Mouse (Mus musculus) intestine, embryonic 15.5 days (tissue): ENCODE measurements around the gene Echdc3. TPM values are rescaled to one million over a fixed set of nuclear protein-coding genes. Genes with fewer than 3 reads are reported as not detected.

Experiments used
- ATAC-seq: fragments of 200-750 bp; cut with Nextera tagmentation; 2 replicates; pipeline ENCODE4 v1.8.0; 2017; ENCODE audit warnings: moderate TSS enrichment, moderate library complexity
- H3K27ac ChIP-seq: fragments of 300-500 bp; sonication (generic); 2 replicates; pipeline ENCODE4 v1.5.1; 2015; ENCODE audit warnings: mild to moderate bottlenecking, inconsistent platforms
- H3K27me3 ChIP-seq: fragments of 300-500 bp; sonication (generic); replicated peaks from 2 replicates; pipeline ENCODE4 v1.6.1; 2015; ENCODE audit warnings: inconsistent platforms
- H3K36me3 ChIP-seq: fragments of 300-500 bp; sonication (generic); 2 replicates; pipeline ENCODE4 v1.6.1; 2015; ENCODE audit warnings: inconsistent platforms
- H3K4me1 ChIP-seq: fragments of 300-500 bp; sonication (generic); replicated peaks from 2 replicates; pipeline ENCODE4 v1.6.1; 2015; ENCODE audit warnings: inconsistent platforms
- H3K4me2 ChIP-seq: fragments of 300-500 bp; sonication (generic); replicated peaks from 2 replicates; pipeline ENCODE4 v1.6.1; 2015; ENCODE audit warnings: mild to moderate bottlenecking, inconsistent platforms
- H3K4me3 ChIP-seq: fragments of 300-500 bp; sonication (generic); replicated peaks from 2 replicates; pipeline ENCODE4 v1.5.1; 2015; ENCODE audit warnings: inconsistent platforms
- H3K9ac ChIP-seq: fragments of 300-500 bp; sonication (generic); 2 replicates; pipeline ENCODE4 v1.6.1; 2015; ENCODE audit warnings: inconsistent platforms
- H3K9me3 ChIP-seq: fragments of 300-500 bp; sonication (generic); 2 replicates; pipeline ENCODE4 v1.6.1; 2016; ENCODE audit warnings: inconsistent platforms
- WGBS: fragments of 180-500 bp; shearing (Covaris S2); methylation state at CpG from one replicate; pipeline ENCODE4 v1.1.7; 2015; 5-methylcytosine and 5-hydroxymethylcytosine counted together
- polyA plus RNA-seq: library from polyadenylated mRNA; unstranded; fragments of >200 nt; fragmentation: Nextera tagmentation; extraction: Ambion mirVana; gene quantifications from 2 replicates; pipeline ENCODE4 v1.2.1, GENCODE M21; 2015

Echdc3 gene
- polyA plus RNA-seq, 1 experiment from 2014 or later: 12.0 TPM

DNA sequence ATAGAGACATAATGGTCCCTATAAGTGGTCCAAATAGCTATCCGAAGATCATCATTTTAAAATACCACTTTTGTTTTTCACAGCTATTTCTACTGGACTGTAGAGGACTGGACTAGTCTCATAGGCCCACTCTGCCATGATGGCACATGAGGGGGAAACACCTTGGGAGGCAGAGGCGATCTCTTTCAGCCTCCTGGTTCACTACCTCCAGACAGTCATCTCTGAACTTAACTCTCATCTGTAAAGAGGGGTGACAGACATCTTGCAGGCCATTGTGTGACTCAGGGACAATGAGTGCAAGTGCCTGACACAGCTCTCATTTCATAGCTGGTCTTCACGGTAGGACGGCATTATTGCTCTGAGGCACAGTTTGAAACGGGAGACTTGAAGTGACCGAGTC is 2.0 kb downstream of the Echdc3 start:
- 93% methylated on average over 6 of the region's 6 CpGs for WGBS
- no peaks in the 10 kb centered on the region for H3K9me3 ChIP-seq
- H3K36me3 ChIP-seq: no peaks in the 10 kb centered on the region
- ATAC-seq: no peak
- H3K27ac ChIP-seq: no peak overlapping the region
- H3K9ac ChIP-seq: no peak overlapping the region
- no peak overlapping the region for H3K4me3 ChIP-seq
- H3K4me2 ChIP-seq: no peak overlapping the region
- peaks cover 6% of the 10 kb centered on the region; the same call in 1 of the 2 replicates for H3K4me1 ChIP-seq
- no peaks in the 10 kb centered on the region for H3K27me3 ChIP-seq

DNA sequence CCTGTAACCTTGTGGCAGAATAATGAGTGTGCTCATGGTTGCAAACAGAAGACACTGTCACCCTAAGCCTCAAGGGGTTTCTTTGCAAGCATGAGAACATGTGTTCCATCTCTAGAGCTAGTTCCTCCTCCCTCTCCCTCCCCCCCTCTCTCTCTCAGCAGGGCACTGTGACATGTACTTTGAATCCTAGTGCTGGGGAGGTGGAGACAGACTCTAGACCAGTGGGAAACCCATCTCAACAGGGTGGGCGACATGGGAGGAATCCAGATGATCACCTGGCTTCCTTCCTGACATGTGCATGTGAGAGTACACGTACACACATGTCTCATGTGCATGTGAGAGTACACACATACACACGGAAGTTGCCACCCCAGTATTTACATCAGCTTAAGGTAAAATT is 3.1 kb downstream of the Echdc3 start:
- H3K4me3 ChIP-seq: no peak overlapping the region
- no peaks in the 10 kb centered on the region for H3K27me3 ChIP-seq
- no peaks in the 10 kb centered on the region for H3K36me3 ChIP-seq
- H3K9ac ChIP-seq: no peak overlapping the region
- no peak overlapping the region for H3K4me2 ChIP-seq
- ATAC-seq: no peak
- H3K9me3 ChIP-seq: no peaks in the 10 kb centered on the region
- WGBS: 83% methylated on average over 3 of the region's 3 CpGs
- peaks cover 6% of the 10 kb centered on the region; the same call in 1 of the 2 replicates for H3K4me1 ChIP-seq
- H3K27ac ChIP-seq: no peak overlapping the region

GRCm38 (mm10) chr2:6209116-6209515 is 3.7 kb downstream of the Echdc3 start:
- Histone ChIP-seq H3K27ac (no peak overlapping the region), H3K27me3 (no peaks in the 10 kb centered on the region), H3K9me3 (no peaks in the 10 kb centered on the region), H3K4me3 (no peak overlapping the region), H3K36me3 (no peaks in the 10 kb centered on the region), H3K4me1 (peaks cover 6% of the 10 kb centered on the region; the same call in 1 of the 2 replicates), H3K4me2 (no peak overlapping the region), H3K9ac (no peak overlapping the region)
- WGBS: 72% methylated on average over 11 of the region's 11 CpGs
- no peak for ATAC-seq

GRCm38 (mm10) chr2:6207736-6208135 is 5.1 kb downstream of the Echdc3 start:
- no peak for ATAC-seq
- no peaks in the 10 kb centered on the region for H3K27me3 ChIP-seq
- no peak overlapping the region for H3K4me3 ChIP-seq
- H3K4me2 ChIP-seq: no peak overlapping the region
- no peaks in the 10 kb centered on the region for H3K9me3 ChIP-seq
- H3K9ac ChIP-seq: no peak overlapping the region
- no peak overlapping the region for H3K27ac ChIP-seq
- 96% methylated on average over 2 of the region's 2 CpGs for WGBS
- peaks cover 6% of the 10 kb centered on the region; the same call in 1 of the 2 replicates for H3K4me1 ChIP-seq
- no peaks in the 10 kb centered on the region for H3K36me3 ChIP-seq

DNA sequence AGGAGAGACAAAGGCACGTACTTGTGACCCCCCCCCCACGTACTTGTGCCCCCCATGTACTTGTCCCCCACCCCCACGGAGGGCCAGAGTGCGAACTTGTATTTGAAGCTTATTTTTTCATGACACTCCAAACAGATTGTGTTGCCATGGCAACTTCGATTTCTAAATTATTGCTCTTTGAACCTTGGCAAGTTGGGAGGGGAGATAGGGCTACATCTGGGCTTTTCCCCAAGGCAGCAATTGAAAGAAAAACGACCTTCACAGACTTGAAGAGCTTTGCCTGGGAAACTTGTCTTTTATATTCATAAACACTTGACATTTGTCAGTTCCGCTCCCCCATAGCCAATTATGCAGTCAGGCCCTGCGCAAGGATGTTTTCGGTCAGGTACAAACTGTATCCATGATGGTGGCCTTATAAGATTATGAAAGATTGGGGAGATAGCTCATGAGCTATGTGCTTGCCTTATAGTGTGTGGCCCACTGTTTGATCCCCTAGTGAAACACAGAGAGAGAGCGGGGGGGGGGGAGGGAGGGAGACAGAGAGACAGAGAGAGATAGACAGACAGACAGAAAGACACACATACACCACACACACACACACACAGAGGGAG is 16.4 kb downstream of the Echdc3 start:
- Histone ChIP-seq H3K4me2 (peak overlapping the region; percentile 23; the same call in 1 of the 2 replicates), H3K9me3 (no peaks in the 10 kb centered on the region), H3K27me3 (no peaks in the 10 kb centered on the region), H3K36me3 (no peaks in the 10 kb centered on the region), H3K9ac (no peak overlapping the region), H3K27ac (no peak overlapping the region; the same call in 1 of the 2 replicates), H3K4me1 (peaks cover 12% of the 10 kb centered on the region; the same call in 1 of the 2 replicates), H3K4me3 (no peak overlapping the region)
- 44% methylated on average over 9 of the region's 10 CpGs for WGBS
- ATAC-seq: peak; percentile 46

DNA sequence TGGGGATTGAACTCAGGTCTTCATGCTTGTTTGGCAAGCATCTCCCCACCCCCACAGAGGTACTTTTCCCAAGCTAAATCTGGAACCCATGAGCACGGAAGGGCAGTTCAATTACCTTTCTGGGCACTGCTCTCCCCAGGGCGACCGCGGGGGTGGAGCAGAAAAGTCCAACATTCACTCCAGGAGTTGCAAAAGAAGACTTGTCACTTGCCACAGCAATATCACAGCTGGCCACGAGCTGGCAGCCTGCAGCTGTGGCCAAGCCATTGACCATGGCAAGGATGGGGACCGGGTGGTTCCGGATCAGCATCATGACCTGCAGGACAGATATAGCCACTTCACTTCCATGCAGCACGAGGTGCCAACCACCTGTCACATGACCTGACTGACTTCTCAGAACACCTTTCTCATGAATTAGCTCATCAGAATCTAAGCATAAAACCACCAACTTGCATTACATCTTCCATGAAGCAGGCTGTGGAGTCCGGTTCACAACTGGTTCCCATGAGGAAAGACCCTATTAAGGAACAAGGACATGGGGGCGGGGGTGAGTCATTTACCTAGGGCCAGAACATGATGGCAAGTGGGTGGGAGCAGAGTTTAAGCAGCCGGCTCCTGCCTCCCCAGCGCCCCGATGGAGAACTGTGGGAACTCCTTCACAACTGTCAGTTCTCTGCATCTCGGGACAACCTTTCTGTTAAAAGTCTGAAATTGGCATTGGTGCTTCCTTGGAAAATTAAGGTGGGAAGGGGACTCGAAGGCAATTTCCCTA is 17.2 kb downstream of the Echdc3 start:
- Histone ChIP-seq H3K27me3 (no peaks in the 10 kb centered on the region), H3K4me3 (no peak overlapping the region), H3K9me3 (no peaks in the 10 kb centered on the region), H3K36me3 (no peaks in the 10 kb centered on the region), H3K27ac (no peak overlapping the region), H3K9ac (no peak overlapping the region), H3K4me2 (0 out of 2 replicates have a peak overlapping the region, but pooled peaks have one; percentile 23), H3K4me1 (peaks cover 12% of the 10 kb centered on the region; the same call in 1 of the 2 replicates)
- WGBS: 63% methylated on average over 15 of the region's 15 CpGs
- peak; percentile 34; the same call in 1 of the 2 replicates for ATAC-seq

GRCm38 (mm10) chr2:6194497-6194896 is 18.3 kb downstream of the Echdc3 start:
- no peak for ATAC-seq
- Histone ChIP-seq H3K4me2 (no peak overlapping the region), H3K4me3 (no peak overlapping the region), H3K9me3 (no peaks in the 10 kb centered on the region), H3K27ac (no peak overlapping the region), H3K9ac (no peak overlapping the region), H3K27me3 (no peaks in the 10 kb centered on the region), H3K4me1 (peaks cover 12% of the 10 kb centered on the region; the same call in 1 of the 2 replicates), H3K36me3 (no peaks in the 10 kb centered on the region)
- 80% methylated on average over 7 of the region's 7 CpGs for WGBS

DNA sequence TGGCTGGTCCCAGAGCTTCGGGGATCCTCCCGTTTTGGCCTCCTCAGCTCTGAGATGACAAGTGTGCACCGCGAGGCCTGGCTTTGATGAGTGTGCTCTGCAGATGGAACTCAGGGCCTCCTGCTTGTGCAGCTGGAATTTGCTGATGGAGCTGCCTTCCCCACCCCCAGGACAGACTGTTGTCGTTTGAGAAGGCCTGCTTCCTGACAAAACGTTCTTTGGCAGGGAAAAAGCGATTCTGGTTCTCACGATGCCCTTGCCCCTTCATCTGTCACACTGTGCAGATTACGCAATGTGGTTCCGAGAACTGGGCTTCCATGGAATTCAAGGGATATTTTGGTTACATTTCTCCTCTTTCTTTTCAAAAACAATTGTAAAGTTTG is 19.3 kb downstream of the Echdc3 start:
- H3K36me3 ChIP-seq: no peaks in the 10 kb centered on the region
- peaks cover 12% of the 10 kb centered on the region; the same call in 1 of the 2 replicates for H3K4me1 ChIP-seq
- ATAC-seq: no peak
- 44% methylated on average over 10 of the region's 10 CpGs for whole genome bisulfite sequencing
- H3K4me3 ChIP-seq: no peak overlapping the region
- no peak overlapping the region for H3K9ac ChIP-seq
- H3K27me3 ChIP-seq: no peaks in the 10 kb centered on the region
- no peak overlapping the region for H3K4me2 ChIP-seq
- H3K9me3 ChIP-seq: no peaks in the 10 kb centered on the region
- H3K27ac ChIP-seq: no peak overlapping the region

DNA sequence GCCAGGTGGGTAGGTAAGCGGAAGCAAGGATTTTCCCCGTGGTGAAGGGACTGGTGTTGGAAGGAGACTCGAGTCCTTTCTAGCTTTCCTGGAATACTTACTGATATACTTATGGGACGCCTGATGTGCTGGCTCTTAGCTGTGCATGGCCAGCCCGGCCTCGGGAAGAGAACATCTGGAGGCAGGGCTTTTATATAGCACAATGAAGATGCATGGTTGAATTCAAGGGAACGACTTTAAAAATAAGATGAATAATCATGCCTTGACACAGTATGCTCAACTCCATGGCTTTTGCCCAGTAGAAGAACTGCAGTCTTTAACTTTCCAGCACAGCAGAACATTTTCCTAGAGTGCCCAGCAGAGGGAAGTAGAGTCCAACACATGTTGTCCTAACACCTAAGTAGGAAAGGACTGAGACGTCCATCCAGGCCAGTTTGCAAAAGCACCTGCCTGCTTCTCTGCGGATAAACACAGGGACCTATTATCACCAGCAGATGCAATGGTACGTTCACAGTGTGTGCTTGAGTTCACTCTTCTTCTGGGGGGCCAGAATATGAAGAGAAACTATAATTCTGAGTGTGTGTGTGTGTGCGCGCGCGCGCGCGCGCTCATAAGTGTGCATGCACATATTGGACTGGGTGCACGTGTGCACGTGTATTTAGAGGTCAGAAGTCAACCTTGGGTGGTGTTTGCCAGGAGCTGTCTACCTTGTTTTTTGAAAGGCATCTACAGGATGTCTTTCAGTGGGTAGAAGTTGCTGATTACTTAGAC is 19.8 kb downstream of the Echdc3 start:
- Histone ChIP-seq H3K9ac (no peak overlapping the region), H3K27ac (no peak overlapping the region), H3K4me1 (peaks cover 12% of the 10 kb centered on the region; the same call in 1 of the 2 replicates), H3K9me3 (no peaks in the 10 kb centered on the region), H3K27me3 (no peaks in the 10 kb centered on the region), H3K36me3 (no peaks in the 10 kb centered on the region), H3K4me3 (no peak overlapping the region), H3K4me2 (no peak overlapping the region)
- peak; percentile 70 for ATAC-seq
- 70% methylated on average over 20 of the region's 20 CpGs for WGBS

DNA sequence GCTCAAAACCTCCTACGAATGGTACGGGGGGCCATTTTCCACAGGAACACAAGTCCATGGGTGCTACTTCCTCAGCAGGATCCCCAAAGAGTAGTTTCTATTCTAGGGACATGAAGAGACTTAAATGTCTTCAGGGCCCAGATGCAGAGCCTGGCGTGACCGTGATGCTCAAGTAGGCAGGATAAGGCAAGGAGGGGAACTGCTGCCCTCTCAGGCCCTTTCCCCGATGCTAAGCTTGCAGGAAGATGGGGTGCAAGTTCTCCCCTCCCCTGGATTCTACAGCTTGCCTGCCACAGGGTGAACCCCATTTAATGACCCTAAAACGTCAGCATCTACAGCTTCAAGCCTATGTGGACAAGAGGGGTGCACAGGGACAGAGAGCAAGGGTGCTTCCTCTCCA is 22.8 kb downstream of the Echdc3 start:
- Histone ChIP-seq H3K4me2 (no peak overlapping the region), H3K27me3 (no peaks in the 10 kb centered on the region), H3K27ac (no peak overlapping the region), H3K9me3 (no peaks in the 10 kb centered on the region), H3K4me1 (peaks cover 8% of the 10 kb centered on the region; the same call in 1 of the 2 replicates), H3K36me3 (no peaks in the 10 kb centered on the region), H3K9ac (no peak overlapping the region), H3K4me3 (no peak overlapping the region)
- ATAC-seq: no peak
- WGBS: 91% methylated on average over 6 of the region's 6 CpGs

DNA sequence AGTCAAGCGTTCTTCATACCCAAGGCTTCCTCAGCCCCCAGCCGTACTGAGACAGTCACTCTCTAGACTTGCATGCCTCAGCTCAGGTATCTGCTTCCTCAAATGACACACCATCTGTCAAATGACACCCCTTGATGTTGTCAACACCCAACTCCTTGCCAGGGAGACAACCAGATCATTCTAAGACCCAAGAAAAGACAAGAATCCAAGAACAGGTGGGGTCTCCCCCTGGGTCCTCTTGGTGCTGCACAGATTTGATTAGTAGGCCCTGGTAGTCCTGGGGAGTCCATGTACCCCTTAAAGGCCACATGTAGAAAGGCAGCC is 23.2 kb downstream of the Echdc3 start:
- 0 out of 2 replicates have a peak, but pooled peaks cover 2% of the 10 kb centered on the region for H3K9me3 ChIP-seq
- no peak overlapping the region for H3K9ac ChIP-seq
- WGBS: 85% methylated on average over 2 of the region's 2 CpGs
- H3K4me1 ChIP-seq: peaks cover 8% of the 10 kb centered on the region; the same call in 1 of the 2 replicates
- no peak overlapping the region for H3K4me2 ChIP-seq
- ATAC-seq: no peak
- no peaks in the 10 kb centered on the region for H3K36me3 ChIP-seq
- H3K27me3 ChIP-seq: no peaks in the 10 kb centered on the region
- H3K4me3 ChIP-seq: no peak overlapping the region
- no peak overlapping the region for H3K27ac ChIP-seq
